Mouse (Mus musculus) right cerebral cortex, adult 2 months (tissue): ENCODE data around the gene Ss18l1.
A peak's percentile ranks its signal among the peaks of the same experiment; 100 is the strongest.

Experiments
- DNase-seq, 2 experiments: peaks; one replicate each; pipeline ENCODE4 v3.0.0; 2021 to 2022; ENCODE audit warnings: low spot score in 2 of 2

Ss18l1 gene

GRCm38 (mm10) chr2:180042256-180042857, at the start of gene Ss18l1, which contains the start of gene Psma7:
Gene Ss18l1, plus strand, starts transcription at chr2:180042509.
Gene Psma7, minus strand, starts transcription at chr2:180042433.
- DNase-seq: peak; percentile 87 to 88

GRCm38 (mm10) chr2:179993071-179993470, 49.2 kb upstream of the Ss18l1 start:
- no peak for DNase-seq

- DNase-seq: no peak
Measured at GRCm38 (mm10) chr2:179998431-179998830, 43.9 kb upstream of the Ss18l1 start.

- DNase-seq: no peak
Measured at GRCm38 (mm10) chr2:180001635-180002034, 40.7 kb upstream of the Ss18l1 start.

GRCm38 (mm10) chr2:180005656-180006351, 36.5 kb upstream of the Ss18l1 start:
- DNase-seq: no peak

- DNase-seq: no peak
Measured at GRCm38 (mm10) chr2:180006352-180007017, 35.8 kb upstream of the Ss18l1 start.

GRCm38 (mm10) chr2:180010686-180011085, 31.6 kb upstream of the Ss18l1 start:
- DNase-seq: no peak

- no peak for DNase-seq
Measured at GRCm38 (mm10) chr2:180011370-180011769, 30.9 kb upstream of the Ss18l1 start.

GRCm38 (mm10) chr2:180013686-180014085, 28.6 kb upstream of the Ss18l1 start:
- DNase-seq: no peak

GRCm38 (mm10) chr2:180017632-180018031, 24.7 kb upstream of the Ss18l1 start:
- no peak for DNase-seq

GRCm38 (mm10) chr2:180018573-180018972, 23.7 kb upstream of the Ss18l1 start:
- DNase-seq: no peak

GRCm38 (mm10) chr2:180020091-180020661, 22.1 kb upstream of the Ss18l1 start:
- no peak for DNase-seq

- no peak for DNase-seq
Measured at GRCm38 (mm10) chr2:180020919-180021318, 21.4 kb upstream of the Ss18l1 start.

- no peak for DNase-seq
Measured at GRCm38 (mm10) chr2:180022751-180023150, 19.6 kb upstream of the Ss18l1 start.

GRCm38 (mm10) chr2:180024401-180025098, 17.8 kb upstream of the Ss18l1 start, which contains the start of gene Lsm14b:
Gene Lsm14b, plus strand, starts transcription at chr2:180024987.
- peak; percentile 96 to 98 for DNase-seq

GRCm38 (mm10) chr2:180025135-180025860, 17.0 kb upstream of the Ss18l1 start:
- peak in 1 of 2 experiments; percentile 44 for DNase-seq

- no peak for DNase-seq
Measured at GRCm38 (mm10) chr2:180025861-180026200, 16.5 kb upstream of the Ss18l1 start.

GRCm38 (mm10) chr2:180027768-180028167, 14.5 kb upstream of the Ss18l1 start:
- DNase-seq: no peak

- DNase-seq: no peak
Measured at GRCm38 (mm10) chr2:180031270-180031669, 11.0 kb upstream of the Ss18l1 start.

GRCm38 (mm10) chr2:180032925-180033324, 9.4 kb upstream of the Ss18l1 start:
- DNase-seq: no peak

- DNase-seq: no peak
Measured at GRCm38 (mm10) chr2:180033956-180034355, 8.4 kb upstream of the Ss18l1 start.
